Mouse (Mus musculus) stomach, embryonic 14.5 days (tissue): ENCODE measurements at regions not wholly inside any gene's neighbourhood (a gene's known extent, or its start where the extent isn't known, plus 50 kb on each side); places are given as distances from the start of the nearest gene placed in this dataset.

Experiments used
- ATAC-seq: fragments of 200-750 bp; cut with Nextera tagmentation; 2 replicates; pipeline ENCODE4 v1.8.0; 2017; ENCODE audit warnings: low read depth, moderate TSS enrichment; ENCODE audit not compliant: insufficient number of reproducible peaks, insufficient read depth, low FRiP score
- H3K27ac ChIP-seq: fragments of 300-500 bp; sonication (generic); 2 replicates; pipeline ENCODE4 v1.5.1; 2014; ENCODE audit warnings: mild to moderate bottlenecking, low read length, moderate library complexity, mixed read lengths
- H3K27me3 ChIP-seq: fragments of 300-500 bp; sonication (generic); 2 replicates; pipeline ENCODE4 v1.6.1; 2014; ENCODE audit warnings: low read length, control low read depth, mixed read lengths; ENCODE audit not compliant: control insufficient read depth, insufficient read depth
- H3K36me3 ChIP-seq: fragments of 300-500 bp; sonication (generic); 2 replicates; pipeline ENCODE4 v1.6.1; 2014; ENCODE audit warnings: mild to moderate bottlenecking, control low read depth, low read length, moderate library complexity, mixed read lengths; ENCODE audit not compliant: control insufficient read depth, insufficient read depth
- H3K4me1 ChIP-seq: fragments of 300-500 bp; sonication (generic); 2 replicates; pipeline ENCODE4 v1.6.1; 2014; ENCODE audit warnings: low read length, control low read depth, mixed read lengths; ENCODE audit not compliant: control insufficient read depth, insufficient read depth
- H3K4me2 ChIP-seq: fragments of 300-500 bp; sonication (generic); replicated peaks from 2 replicates; pipeline ENCODE4 v1.6.1; 2014; ENCODE audit warnings: low read depth, low read length, control low read depth
- H3K4me3 ChIP-seq: fragments of 300-500 bp; sonication (generic); 2 replicates; pipeline ENCODE4 v1.5.1; 2014; ENCODE audit warnings: low read depth, low read length, control low read depth
- H3K9ac ChIP-seq: fragments of 300-500 bp; sonication (generic); replicated peaks from 2 replicates; pipeline ENCODE4 v1.6.1; 2014; ENCODE audit warnings: low read depth, mild to moderate bottlenecking, control low read depth, low read length, moderate library complexity, mixed read lengths
- H3K9me3 ChIP-seq: fragments of 300-500 bp; sonication (generic); 2 replicates; pipeline ENCODE4 v1.6.1; 2016; ENCODE audit warnings: low read depth, low read length, control low read depth; ENCODE audit not compliant: control insufficient read depth
- WGBS: fragments of 180-500 bp; shearing (Covaris S2); extraction: QIAGEN DNeasy Blood & Tissue Kit; methylation state at CpG from one replicate; pipeline ENCODE4 v1.1.7; 2014; 5-methylcytosine and 5-hydroxymethylcytosine counted together

DNA sequence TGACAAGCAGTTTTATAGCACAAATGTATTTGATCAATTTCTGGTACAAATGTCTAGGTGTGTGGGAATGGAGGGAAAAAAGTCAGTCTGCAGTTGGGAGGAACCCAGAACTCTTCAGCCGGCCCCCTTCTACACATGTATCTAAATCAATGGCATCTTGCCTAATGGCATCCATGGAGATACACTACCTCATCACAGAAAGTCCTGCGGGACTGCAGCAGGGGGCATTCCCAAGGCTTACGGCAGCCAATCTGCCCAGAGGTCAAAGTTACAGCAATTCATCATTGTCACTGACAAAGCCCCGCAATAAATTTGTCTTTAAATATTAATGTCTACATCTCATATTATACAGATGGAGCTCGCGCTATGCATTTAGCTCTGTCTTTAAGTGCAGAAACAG, 135.7 kb upstream of the Arhgap5 start:
- Histone ChIP-seq H3K4me3 (no peak overlapping the region), H3K27me3 (no peaks in the 10 kb centered on the region), H3K9me3 (no peaks in the 10 kb centered on the region), H3K36me3 (no peaks in the 10 kb centered on the region), H3K27ac (no peak overlapping the region), H3K4me2 (no peak overlapping the region), H3K4me1 (peaks cover 3% of the 10 kb centered on the region; the same call in 1 of the 2 replicates), H3K9ac (no peak overlapping the region)
- WGBS, result 25% methylated on average over 6 of the region's 6 CpGs
- no peak; the same call in 1 of the 2 replicates for ATAC-seq

DNA sequence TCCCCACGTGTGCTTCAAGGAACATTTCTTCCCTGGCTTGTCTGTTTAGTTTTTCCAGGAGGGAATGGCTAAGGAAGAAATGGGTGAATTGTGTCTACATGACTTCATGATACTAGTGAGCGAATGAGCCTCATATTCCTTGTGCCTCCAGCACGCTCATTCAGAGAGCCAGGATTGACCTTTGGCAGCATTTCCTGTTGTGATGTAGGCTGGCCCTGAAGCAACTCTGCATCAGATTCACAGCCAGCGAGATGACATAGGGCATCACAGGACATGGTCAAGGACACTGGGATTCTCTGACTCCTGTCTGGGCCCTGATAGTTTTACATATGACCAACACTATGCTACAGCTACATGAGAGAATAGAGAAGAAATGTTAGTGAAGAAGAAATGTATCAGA, 135.3 kb upstream of the Arhgap5 start:
- Histone ChIP-seq H3K36me3 (no peaks in the 10 kb centered on the region), H3K27ac (no peak overlapping the region), H3K4me3 (no peak overlapping the region), H3K9me3 (no peaks in the 10 kb centered on the region), H3K9ac (no peak overlapping the region), H3K4me1 (peaks cover 3% of the 10 kb centered on the region; the same call in 1 of the 2 replicates), H3K27me3 (no peaks in the 10 kb centered on the region), H3K4me2 (no peak overlapping the region)
- WGBS, result 52% methylated on average over 4 of the region's 4 CpGs
- ATAC-seq, result no peak

DNA sequence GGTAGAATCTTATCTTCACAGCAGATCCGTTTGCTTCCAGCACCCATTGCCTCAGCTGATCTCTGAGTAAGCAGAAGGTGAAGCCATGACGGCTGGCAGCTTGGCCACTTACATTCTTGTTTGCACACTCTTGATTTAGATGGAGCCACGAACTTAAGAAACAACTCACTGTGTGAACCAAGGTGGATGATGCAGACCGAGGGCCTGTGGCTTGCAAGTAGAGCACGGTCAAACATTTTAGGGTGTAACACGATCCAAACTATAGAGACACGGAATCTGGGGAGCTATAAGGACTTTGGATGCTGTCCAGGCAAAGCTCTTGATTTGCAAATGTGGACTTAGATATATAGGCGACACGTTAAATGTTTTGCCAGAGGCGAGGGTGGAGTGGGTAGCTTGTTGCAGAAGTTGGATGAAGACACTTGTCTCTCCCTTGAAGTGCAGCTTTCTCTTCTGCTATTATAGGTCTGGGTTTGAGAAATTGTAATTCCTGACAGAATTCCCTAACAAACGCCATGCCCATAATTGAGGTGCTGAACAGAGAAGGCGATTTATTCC, 133.5 kb upstream of the Arhgap5 start:
- Histone ChIP-seq H3K4me1 (peaks cover 3% of the 10 kb centered on the region; the same call in 1 of the 2 replicates), H3K9me3 (no peaks in the 10 kb centered on the region), H3K4me3 (no peak overlapping the region), H3K9ac (no peak overlapping the region), H3K4me2 (no peak overlapping the region), H3K27me3 (no peaks in the 10 kb centered on the region), H3K36me3 (no peaks in the 10 kb centered on the region), H3K27ac (no peak overlapping the region)
- WGBS, result 44% methylated on average over 12 of the region's 12 CpGs
- no peak for ATAC-seq

DNA sequence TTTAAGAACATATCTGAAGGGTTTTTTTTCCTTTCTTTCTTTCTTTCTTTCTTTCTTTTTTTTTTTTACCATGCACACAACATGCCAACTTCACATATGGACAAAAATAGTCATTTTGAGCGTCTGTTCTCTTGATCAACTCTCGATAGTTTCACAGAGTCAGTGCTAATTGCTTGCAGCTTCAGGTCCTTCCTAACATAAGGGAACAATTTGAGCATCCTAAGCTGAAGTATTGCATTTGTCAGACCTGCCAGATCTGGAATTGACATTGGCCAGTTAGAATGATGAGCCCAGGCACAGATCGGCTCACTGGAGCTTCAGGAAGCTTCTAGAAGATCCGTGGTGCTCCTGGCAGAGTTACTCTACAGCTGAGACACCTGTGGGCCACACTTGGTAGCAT, 128.7 kb upstream of the Arhgap5 start:
- no peak overlapping the region for H3K27ac ChIP-seq
- H3K9ac ChIP-seq, result no peak overlapping the region
- no peaks in the 10 kb centered on the region for H3K4me1 ChIP-seq
- H3K9me3 ChIP-seq, result no peaks in the 10 kb centered on the region
- ATAC-seq, result no peak
- 79% methylated on average over 4 of the region's 4 CpGs for WGBS
- H3K27me3 ChIP-seq, result 0 out of 2 replicates have a peak, but pooled peaks cover 2% of the 10 kb centered on the region
- no peaks in the 10 kb centered on the region for H3K36me3 ChIP-seq
- no peak overlapping the region for H3K4me3 ChIP-seq
- H3K4me2 ChIP-seq, result no peak overlapping the region

DNA sequence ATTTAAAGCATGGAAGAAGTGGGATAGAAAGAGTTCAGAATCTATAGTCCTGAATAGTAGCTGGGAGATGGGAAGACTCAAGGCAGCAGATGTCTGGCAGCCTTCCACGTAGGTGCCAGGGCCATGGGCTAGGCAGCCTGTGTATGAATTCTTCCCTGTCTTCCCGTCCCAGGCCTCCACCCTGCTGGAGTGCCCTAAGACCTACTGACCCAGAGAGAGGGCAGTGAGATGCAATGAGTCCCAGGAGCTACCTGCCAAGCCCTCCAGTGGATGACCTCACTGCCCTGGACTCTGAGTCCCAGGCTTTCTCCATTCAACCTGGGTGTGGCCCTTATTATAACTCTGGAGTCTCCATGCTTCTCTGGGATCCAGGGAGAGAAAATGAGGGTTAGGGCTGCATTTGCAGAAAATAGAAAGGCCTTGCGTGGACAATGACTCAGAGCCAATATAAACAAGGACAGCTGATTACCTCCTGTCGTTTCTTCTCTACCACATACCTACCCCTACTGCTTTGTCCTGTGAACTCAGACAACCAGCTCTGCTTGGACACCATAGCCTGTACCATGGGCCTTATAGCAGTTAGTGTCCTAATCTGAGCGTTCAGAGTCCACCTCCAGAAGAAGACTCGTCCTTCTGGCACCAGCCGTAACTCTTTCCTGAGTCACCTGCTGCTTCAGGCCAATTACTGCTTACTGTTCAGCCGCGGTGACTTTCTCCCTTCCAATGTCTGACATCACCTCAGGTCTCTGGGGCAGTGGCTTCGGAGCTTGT, 126.9 kb upstream of the Arhgap5 start:
- H3K9me3 ChIP-seq, result no peaks in the 10 kb centered on the region
- H3K4me3 ChIP-seq, result no peak overlapping the region
- no peak overlapping the region for H3K27ac ChIP-seq
- WGBS, result 72% methylated on average over 10 of the region's 10 CpGs
- no peak for ATAC-seq
- no peak overlapping the region for H3K9ac ChIP-seq
- no peak overlapping the region for H3K4me2 ChIP-seq
- 0 out of 2 replicates have a peak, but pooled peaks cover 2% of the 10 kb centered on the region for H3K27me3 ChIP-seq
- H3K4me1 ChIP-seq, result peaks cover 7% of the 10 kb centered on the region
- no peaks in the 10 kb centered on the region for H3K36me3 ChIP-seq

DNA sequence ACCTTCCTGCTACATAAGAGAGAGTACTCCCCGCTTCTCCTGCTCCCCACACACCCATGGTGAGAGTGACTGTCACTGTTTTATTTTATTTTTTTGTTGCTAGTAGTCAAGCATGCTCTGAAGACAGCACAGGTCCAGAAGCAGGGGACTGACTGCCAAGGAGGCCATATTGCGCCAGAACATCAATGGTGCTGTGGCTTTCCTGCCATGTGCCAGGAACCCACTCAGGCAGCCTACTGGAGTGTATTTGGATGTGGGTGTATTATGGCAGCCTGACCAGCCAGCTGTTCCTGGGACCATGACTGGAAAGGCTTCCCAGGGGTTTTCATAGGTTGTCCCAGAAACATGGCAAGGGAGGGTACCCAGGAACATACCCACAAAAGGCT, 126.3 kb upstream of the Arhgap5 start:
- Histone ChIP-seq H3K9ac (no peak overlapping the region), H3K4me3 (no peak overlapping the region), H3K4me1 (peaks cover 13% of the 10 kb centered on the region), H3K9me3 (no peaks in the 10 kb centered on the region), H3K36me3 (no peaks in the 10 kb centered on the region), H3K4me2 (no peak overlapping the region), H3K27ac (no peak overlapping the region), H3K27me3 (0 out of 2 replicates have a peak, but pooled peaks cover 2% of the 10 kb centered on the region)
- ATAC-seq, result no peak
- WGBS, result 97% methylated on average over 2 of the region's 2 CpGs

DNA sequence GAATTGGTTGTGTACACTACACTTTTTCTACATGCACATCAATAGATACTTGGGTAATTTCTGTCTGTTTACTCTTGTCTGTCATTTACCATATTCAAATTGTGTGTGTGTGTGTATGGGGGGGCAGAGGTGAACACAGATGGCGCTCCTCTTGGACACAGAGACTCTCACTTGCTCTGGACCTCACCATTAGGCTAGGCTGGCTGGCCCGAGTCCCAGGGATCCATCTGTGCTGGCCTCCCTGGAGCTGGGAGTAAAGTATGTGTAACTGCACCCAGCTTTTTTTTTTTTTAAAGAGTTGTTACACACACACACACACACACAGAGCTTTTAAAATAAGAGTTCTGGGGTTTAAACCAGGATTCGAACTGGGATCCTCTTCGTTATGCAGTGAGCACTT, 124.5 kb upstream of the Arhgap5 start:
- 77% methylated on average over 4 of the region's 4 CpGs for WGBS
- Histone ChIP-seq H3K4me3 (no peak overlapping the region), H3K36me3 (no peaks in the 10 kb centered on the region)

DNA sequence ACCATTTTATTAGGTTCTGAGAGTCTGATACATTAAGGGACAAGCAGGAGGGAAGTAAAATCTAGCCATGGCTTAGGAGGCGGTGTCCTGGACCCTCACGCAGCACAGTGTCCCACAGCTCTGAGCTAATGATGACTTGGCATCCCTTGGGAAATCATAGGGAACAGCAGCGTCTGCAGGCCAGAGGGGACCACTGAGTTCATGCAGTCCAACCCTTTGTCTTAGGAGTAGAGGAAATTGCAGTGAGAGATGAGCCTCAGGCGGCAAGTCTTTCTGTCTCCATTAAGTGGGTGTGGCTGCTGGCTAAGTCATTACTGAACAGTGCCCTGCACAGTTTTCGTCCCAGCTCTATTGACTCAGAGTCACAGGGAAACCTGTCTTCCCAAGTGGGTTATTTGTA, 123.8 kb upstream of the Arhgap5 start:
- Histone ChIP-seq H3K27ac (no peak overlapping the region), H3K27me3 (0 out of 2 replicates have a peak, but pooled peaks cover 2% of the 10 kb centered on the region), H3K9me3 (no peaks in the 10 kb centered on the region), H3K4me1 (peaks cover 20% of the 10 kb centered on the region), H3K4me3 (no peak overlapping the region), H3K9ac (no peak overlapping the region), H3K36me3 (no peaks in the 10 kb centered on the region), H3K4me2 (no peak overlapping the region)
- 70% methylated on average over 5 of the region's 5 CpGs for WGBS
- ATAC-seq, result no peak

More for the DNA sequence above, 124.5 kb upstream of the Arhgap5 start:
- Histone ChIP-seq H3K4me1 (peaks cover 20% of the 10 kb centered on the region), H3K4me2 (no peak overlapping the region), H3K27me3 (0 out of 2 replicates have a peak, but pooled peaks cover 2% of the 10 kb centered on the region), H3K9ac (no peak overlapping the region), H3K9me3 (no peaks in the 10 kb centered on the region), H3K27ac (no peak overlapping the region)
- ATAC-seq, result no peak
